Mouse (Mus musculus): Measurements from ENCODE around the gene B3galt1. TPM values are rescaled to one million over a fixed set of nuclear protein-coding genes. Genes with fewer than 3 reads are reported as not detected.

Gene B3galt1
- polyA plus RNA-seq, 1 experiment from 2014 or later: 7.4 TPM

GRCm38 (mm10) chr2:68162012-68162411 lies 596.3 kb downstream of the B3galt1 start:
- H3K4me1 ChIP-seq (ENCODE audit: control insufficient read depth, insufficient read depth, low read length): no peaks in the 10 kb centered on the region
- no peaks in the 10 kb centered on the region for H3K36me3 ChIP-seq (ENCODE audit: control insufficient read depth, insufficient read depth, low read length)
- no peak overlapping the region for H3K4me3 ChIP-seq (ENCODE audit: low read length)
- no peaks in the 10 kb centered on the region for H3K9me3 ChIP-seq (ENCODE audit: control insufficient read depth, low read length)
- H3K4me2 ChIP-seq (replicated peaks; ENCODE audit: low read depth, low read length): no peak overlapping the region
- H3K27me3 ChIP-seq (ENCODE audit: control insufficient read depth, insufficient read depth, low read length): no peaks in the 10 kb centered on the region
- no peak for ATAC-seq (ENCODE audit: low FRiP score, low TSS enrichment)
- WGBS: 83% methylated on average over 4 of the region's 4 CpGs
- no peak overlapping the region for H3K27ac ChIP-seq (ENCODE audit: low read depth, low read length)
- H3K9ac ChIP-seq (ENCODE audit: low read depth, low read length): no peak overlapping the region

DNA sequence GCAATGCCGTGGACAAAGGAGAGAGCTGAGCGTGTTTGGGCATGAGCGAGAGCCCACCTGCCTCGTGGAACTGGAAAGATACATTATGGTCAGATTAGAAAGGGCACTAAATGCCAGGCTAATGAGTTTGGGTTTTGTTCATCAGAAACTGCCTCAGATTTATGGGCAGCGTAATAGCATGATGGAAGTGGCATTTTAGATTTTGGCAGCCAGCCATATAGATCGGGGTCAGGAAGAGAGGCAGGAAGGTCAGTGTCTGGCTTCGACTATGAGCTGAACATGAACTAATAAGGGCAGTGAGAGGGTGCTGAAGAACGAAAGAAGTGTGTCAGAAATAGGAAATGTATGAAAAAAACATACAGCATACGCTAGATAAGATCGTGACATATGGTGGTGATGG lies 605.6 kb downstream of the B3galt1 start:
- ATAC-seq (ENCODE audit: low FRiP score, low TSS enrichment): no peak
- Histone ChIP-seq H3K4me3 (ENCODE audit: low read length) (no peak overlapping the region), H3K9ac (ENCODE audit: low read depth, low read length) (no peak overlapping the region), H3K4me2 (replicated peaks; ENCODE audit: low read depth, low read length) (no peak overlapping the region), H3K27me3 (ENCODE audit: control insufficient read depth, insufficient read depth, low read length) (no peaks in the 10 kb centered on the region), H3K4me1 (ENCODE audit: control insufficient read depth, insufficient read depth, low read length) (no peaks in the 10 kb centered on the region), H3K9me3 (ENCODE audit: control insufficient read depth, low read length) (no peaks in the 10 kb centered on the region), H3K27ac (ENCODE audit: low read depth, low read length) (no peak overlapping the region), H3K36me3 (ENCODE audit: control insufficient read depth, insufficient read depth, low read length) (no peaks in the 10 kb centered on the region)
- 74% methylated on average over 10 of the region's 10 CpGs for WGBS

Small RNA genes within 50 kb of the gene (microRNA-seq; reads per million reads assigned to microRNA genes)
- gene Mir6335 (not detected), gene Mir7224 (2.5 reads per million, percentile 8 among the genes with 10 or more reads in this experiment)

Other genes starting within 250 kb of the B3galt1 start
- not detected in 2 replicates for gene Gm21830, start 152.1 kb upstream of the B3galt1 start, polyA plus RNA-seq (2014; fragmentation: Nextera tagmentation; extraction: Ambion mirVana)
- not detected in 2 replicates for gene Gm26727, start 132.7 kb upstream of the B3galt1 start, polyA plus RNA-seq (2014; fragmentation: Nextera tagmentation; extraction: Ambion mirVana)
- 0.01 TPM in 1 of 2 replicates, not detected in the other for gene Xirp2, start 119.9 kb upstream of the B3galt1 start, polyA plus RNA-seq (2014; fragmentation: Nextera tagmentation; extraction: Ambion mirVana)